Mouse (Mus musculus): ENCODE results near the gene Meis2. TPM values are rescaled to one million over a fixed set of nuclear protein-coding genes. Genes with fewer than 3 reads are reported as not detected.

Gene Meis2
- total RNA-seq, 1 experiment, result 12.4 TPM

GRCm38 (mm10) chr2:116070614-116071425 is 5.2 kb upstream of the Meis2 start:
- Histone ChIP-seq H3K27ac (ENCODE audit: insufficient read depth, low read depth, low read length, poor library complexity, severe bottlenecking) (no peak overlapping the region), H3K9ac (ENCODE audit: insufficient read depth, low read depth, low read length, poor library complexity, severe bottlenecking) (no peak overlapping the region), H3K4me1 (ENCODE audit: control insufficient read depth in 2 of 2, insufficient read depth in 2 of 2, low read length in 2 of 2, poor library complexity in 1 of 2) (0 out of 4 replicates have a peak, but pooled peaks cover 0 to 2% of the 10 kb centered on the region in 2 experiments)

GRCm38 (mm10) chr2:116069451-116070225 is 4.0 kb upstream of the Meis2 start:
- in situ Hi-C loops (cut with MboI; ENCODE audit: low sequenced_read_pairs in 2 of 2, unreplicated experiment in 2 of 2), result loop anchor here (10.0 to 25.0 kb wide), 2 partner anchors 482 to 485 kb away; partner anchors contain the start of gene BC052040 (in 1 of the 2)

More at GRCm38 (mm10) chr2:116070614-116071425, 5.2 kb upstream of the Meis2 start:
- DNase-seq (ENCODE audit: low read depth, low spot score), result no peak
- Histone ChIP-seq H3K36me3 (ENCODE audit: control insufficient read depth, insufficient read depth, low read length, poor library complexity, severe bottlenecking) (no peaks in the 10 kb centered on the region), H3K4me3 (ENCODE audit: insufficient read depth in 1 of 2, low read depth in 1 of 2, low read length in 2 of 2, poor library complexity in 1 of 2, severe bottlenecking in 1 of 2) (no peak overlapping the region), H3K9me3 (ENCODE audit: control insufficient read depth, insufficient read depth, low read depth, low read length) (no peaks in the 10 kb centered on the region)
- TF ChIP-seq ZNF384 (IDR thresholded peaks at IDR 0.05; ENCODE audit: low read depth, low read length) (no peak), ZC3H11A (IDR thresholded peaks at IDR 0.05; ENCODE audit: borderline replicate concordance, low read depth, low read length) (no peak), MAFK (IDR thresholded peaks at IDR 0.05; ENCODE audit: insufficient read depth, low read depth, low read length) (no peak), HCFC1 (IDR thresholded peaks at IDR 0.05; ENCODE audit: borderline replicate concordance, insufficient read depth, low read length) (no peak), CHD2 (IDR thresholded peaks at IDR 0.05; ENCODE audit: low read depth, low read length) (no peak)
- in situ Hi-C loops (cut with MboI; ENCODE audit: low sequenced_read_pairs in 2 of 2, unreplicated experiment in 2 of 2), result loop anchor here in 1 of 2 experiments (25.0 kb wide), 1 partner anchor 484 kb away; the partner anchor contains the start of gene BC052040

GRCm38 (mm10) chr2:116068901-116069300 is 3.3 kb upstream of the Meis2 start:
- no peak overlapping the region for H3K9ac ChIP-seq (ENCODE audit: insufficient read depth, low read depth, low read length, poor library complexity, severe bottlenecking)
- no peak for DNase-seq (ENCODE audit: low read depth, low spot score)

More at GRCm38 (mm10) chr2:116069451-116070225, 4.0 kb upstream of the Meis2 start:
- no peak for DNase-seq (ENCODE audit: low read depth, low spot score)
- Histone ChIP-seq H3K4me3 (ENCODE audit: insufficient read depth in 1 of 2, low read depth in 1 of 2, low read length in 2 of 2, poor library complexity in 1 of 2, severe bottlenecking in 1 of 2) (no peak overlapping the region), H3K4me1 (ENCODE audit: control insufficient read depth in 2 of 2, insufficient read depth in 2 of 2, low read length in 2 of 2, poor library complexity in 1 of 2) (0 out of 4 replicates have a peak, but pooled peaks cover 0 to under 1% of the 10 kb centered on the region in 2 experiments), H3K27ac (ENCODE audit: insufficient read depth, low read depth, low read length, poor library complexity, severe bottlenecking) (no peak overlapping the region), H3K36me3 (ENCODE audit: control insufficient read depth, insufficient read depth, low read length, poor library complexity, severe bottlenecking) (no peaks in the 10 kb centered on the region), H3K9ac (ENCODE audit: insufficient read depth, low read depth, low read length, poor library complexity, severe bottlenecking) (no peak overlapping the region), H3K9me3 (ENCODE audit: control insufficient read depth, insufficient read depth, low read depth, low read length) (no peaks in the 10 kb centered on the region)
- TF ChIP-seq HCFC1 (IDR thresholded peaks at IDR 0.05; ENCODE audit: borderline replicate concordance, insufficient read depth, low read length) (no peak), ZNF384 (IDR thresholded peaks at IDR 0.05; ENCODE audit: low read depth, low read length) (no peak), CHD2 (IDR thresholded peaks at IDR 0.05; ENCODE audit: low read depth, low read length) (no peak), ZC3H11A (IDR thresholded peaks at IDR 0.05; ENCODE audit: borderline replicate concordance, low read depth, low read length) (no peak), MAFK (IDR thresholded peaks at IDR 0.05; ENCODE audit: insufficient read depth, low read depth, low read length) (no peak)

GRCm38 (mm10) chr2:116068461-116068860 is 2.8 kb upstream of the Meis2 start:
- in situ Hi-C loops (cut with MboI; ENCODE audit: low sequenced_read_pairs in 2 of 2, unreplicated experiment in 2 of 2), result loop anchor here (10.0 to 25.0 kb wide), 2 partner anchors 481 to 486 kb away; partner anchors contain the start of gene BC052040 (in 1 of the 2)
- TF ChIP-seq ZC3H11A (IDR thresholded peaks at IDR 0.05; ENCODE audit: borderline replicate concordance, low read depth, low read length) (no peak), HCFC1 (IDR thresholded peaks at IDR 0.05; ENCODE audit: borderline replicate concordance, insufficient read depth, low read length) (no peak), MAFK (IDR thresholded peaks at IDR 0.05; ENCODE audit: insufficient read depth, low read depth, low read length) (no peak), ZNF384 (IDR thresholded peaks at IDR 0.05; ENCODE audit: low read depth, low read length) (no peak), CHD2 (IDR thresholded peaks at IDR 0.05; ENCODE audit: low read depth, low read length) (no peak)

More at GRCm38 (mm10) chr2:116068901-116069300, 3.3 kb upstream of the Meis2 start:
- TF ChIP-seq MAFK (IDR thresholded peaks at IDR 0.05; ENCODE audit: insufficient read depth, low read depth, low read length), result no peak
- TF ChIP-seq ZNF384 (IDR thresholded peaks at IDR 0.05; ENCODE audit: low read depth, low read length), result no peak
- no peak for TF ChIP-seq CHD2 (IDR thresholded peaks at IDR 0.05; ENCODE audit: low read depth, low read length)
- no peak for TF ChIP-seq ZC3H11A (IDR thresholded peaks at IDR 0.05; ENCODE audit: borderline replicate concordance, low read depth, low read length)
- no peak for TF ChIP-seq HCFC1 (IDR thresholded peaks at IDR 0.05; ENCODE audit: borderline replicate concordance, insufficient read depth, low read length)
- in situ Hi-C loops (cut with MboI; ENCODE audit: low sequenced_read_pairs in 2 of 2, unreplicated experiment in 2 of 2), result loop anchor here (10.0 to 25.0 kb wide), 2 partner anchors 482 to 486 kb away; partner anchors contain the start of gene BC052040 (in 1 of the 2)
- H3K4me1 ChIP-seq (ENCODE audit: control insufficient read depth in 2 of 2, insufficient read depth in 2 of 2, low read length in 2 of 2, poor library complexity in 1 of 2), result no peaks in the 10 kb centered on the region
- H3K27ac ChIP-seq (ENCODE audit: insufficient read depth, low read depth, low read length, poor library complexity, severe bottlenecking), result no peak overlapping the region
- H3K4me3 ChIP-seq (ENCODE audit: insufficient read depth in 1 of 2, low read depth in 1 of 2, low read length in 2 of 2, poor library complexity in 1 of 2, severe bottlenecking in 1 of 2), result no peak overlapping the region
- no peaks in the 10 kb centered on the region for H3K9me3 ChIP-seq (ENCODE audit: control insufficient read depth, insufficient read depth, low read depth, low read length)
- no peaks in the 10 kb centered on the region for H3K36me3 ChIP-seq (ENCODE audit: control insufficient read depth, insufficient read depth, low read length, poor library complexity, severe bottlenecking)

More at GRCm38 (mm10) chr2:116068461-116068860, 2.8 kb upstream of the Meis2 start:
- H3K9ac ChIP-seq (ENCODE audit: insufficient read depth, low read depth, low read length, poor library complexity, severe bottlenecking), result no peak overlapping the region
- no peaks in the 10 kb centered on the region for H3K9me3 ChIP-seq (ENCODE audit: control insufficient read depth, insufficient read depth, low read depth, low read length)
- no peak overlapping the region for H3K27ac ChIP-seq (ENCODE audit: insufficient read depth, low read depth, low read length, poor library complexity, severe bottlenecking)
- DNase-seq (ENCODE audit: low read depth, low spot score), result no peak
- H3K4me1 ChIP-seq (ENCODE audit: control insufficient read depth in 2 of 2, insufficient read depth in 2 of 2, low read length in 2 of 2, poor library complexity in 1 of 2), result no peaks in the 10 kb centered on the region
- H3K4me3 ChIP-seq (ENCODE audit: insufficient read depth in 1 of 2, low read depth in 1 of 2, low read length in 2 of 2, poor library complexity in 1 of 2, severe bottlenecking in 1 of 2), result no peak overlapping the region
- H3K36me3 ChIP-seq (ENCODE audit: control insufficient read depth, insufficient read depth, low read length, poor library complexity, severe bottlenecking), result no peaks in the 10 kb centered on the region

Data from ES-E14 (cell line).